Mouse (Mus musculus) CH12F3 (cell line): Measurements from ENCODE around the gene Arhgap28.
"Not testable (repeated sequence)": the region's sequence is repeated elsewhere in the genome, so short reads cannot be mapped to it uniquely, and the experiment has no call there.

ENCODE experiments used
- in situ Hi-C: fragments of 300-500 bp; cut with MboI; formaldehyde crosslinking; loops from 2 replicates; pipeline ENCODE4 v1.14.3; 2020; ENCODE audit warnings: low sequenced_read_pairs

Arhgap28 gene

GRCm38 (mm10) chr17:67889481-67890325, 114.2 kb downstream of the Arhgap28 start:
- in situ Hi-C loops: no loop called here

GRCm38 (mm10) chr17:67888081-67888480, 115.8 kb downstream of the Arhgap28 start:
- in situ Hi-C loops: no loop called here

GRCm38 (mm10) chr17:67886326-67886725, 117.6 kb downstream of the Arhgap28 start:
- in situ Hi-C loops: no loop called here

- in situ Hi-C loops: no loop called here
Observed at GRCm38 (mm10) chr17:67877599-67877998, 126.3 kb downstream of the Arhgap28 start.

GRCm38 (mm10) chr17:67869731-67870601, 134.0 kb downstream of the Arhgap28 start:
- in situ Hi-C loops: no loop called here

GRCm38 (mm10) chr17:67866541-67867241, 137.2 kb downstream of the Arhgap28 start:
- in situ Hi-C loops: no loop called here

- in situ Hi-C loops: no loop called here
Observed at GRCm38 (mm10) chr17:67866026-67866425, 137.9 kb downstream of the Arhgap28 start.

GRCm38 (mm10) chr17:67864912-67865311, 139.0 kb downstream of the Arhgap28 start:
- in situ Hi-C loops: no loop called here

GRCm38 (mm10) chr17:67864363-67864762, 139.6 kb downstream of the Arhgap28 start:
- in situ Hi-C loops: no loop called here

- in situ Hi-C loops: no loop called here
Observed at GRCm38 (mm10) chr17:67861744-67862535, 142.0 kb downstream of the Arhgap28 start.

GRCm38 (mm10) chr17:67861080-67861630, 142.8 kb downstream of the Arhgap28 start:
- in situ Hi-C loops: no loop called here

- in situ Hi-C loops: not testable (repeated sequence)
Observed at GRCm38 (mm10) chr17:67841494-67841893, 162.4 kb downstream of the Arhgap28 start.

- in situ Hi-C loops: no loop called here
Observed at GRCm38 (mm10) chr17:67838948-67839347, 165.0 kb downstream of the Arhgap28 start.

- in situ Hi-C loops: no loop called here
Observed at GRCm38 (mm10) chr17:67837351-67838090, 166.4 kb downstream of the Arhgap28 start.

- in situ Hi-C loops: no loop called here
Observed at GRCm38 (mm10) chr17:67836146-67836895, 167.6 kb downstream of the Arhgap28 start.

- in situ Hi-C loops: no loop called here
Observed at GRCm38 (mm10) chr17:67827431-67827830, 176.5 kb downstream of the Arhgap28 start.

GRCm38 (mm10) chr17:67816916-67817315, 187.0 kb downstream of the Arhgap28 start:
- in situ Hi-C loops: no loop called here

- in situ Hi-C loops: no loop called here
Observed at GRCm38 (mm10) chr17:67815720-67816119, 188.2 kb downstream of the Arhgap28 start.

- in situ Hi-C loops: no loop called here
Observed at GRCm38 (mm10) chr17:67813666-67814065, 190.3 kb downstream of the Arhgap28 start.
